Comparison of ENCODE assay signal across 19 mouse cellular contexts in the genomic region with DNA sequence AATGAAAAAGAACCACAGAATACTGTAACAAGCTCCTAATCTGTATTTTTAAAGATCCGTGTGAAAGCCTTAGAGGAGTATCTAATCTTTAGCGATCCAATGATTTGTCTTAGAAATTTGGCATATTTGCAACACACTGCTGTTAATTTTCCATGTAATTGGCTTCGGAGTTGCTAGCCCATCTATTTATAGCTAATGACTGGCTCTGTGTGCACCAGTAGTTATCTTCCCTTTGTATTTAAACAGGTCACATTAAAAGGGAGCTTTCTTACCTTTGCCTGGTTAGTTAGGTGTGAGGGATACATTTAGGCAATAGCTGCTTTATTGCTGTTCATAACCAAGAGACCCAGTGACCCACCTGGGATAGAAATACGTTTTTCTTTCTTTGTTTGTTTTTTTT.
"Had no signal": no experiment of that assay in that cellular context is flagged by ENCODE, and none has a peak within 500 bp of the region (broad histone marks: within the 10 kb centered on the region; RNA-seq: fewer than 3 reads in every experiment).

No protein-coding gene starts in this region.

- H3K4me1 ChIP-seq: limb, embryonic 12.5 days; limb, embryonic 15.5 days; midbrain, embryonic 13.5 days; neural tube, embryonic 12.5 days had no signal

- H3K9me3 ChIP-seq: limb, embryonic 12.5 days; limb, embryonic 15.5 days; midbrain, embryonic 13.5 days; neural tube, embryonic 12.5 days had no signal

- DNase-seq: kidney, adult 9 months; kidney, postnatal 14 days; kidney, postnatal 4 days; left cerebral cortex, postnatal 4 days; liver, postnatal 0 days; retina, postnatal 1 day; right cerebral cortex, postnatal 25 days; thymus, adult 18-20 months; thymus, postnatal 36 days had no signal

- H3K36me3 ChIP-seq: limb, embryonic 12.5 days; limb, embryonic 15.5 days; midbrain, embryonic 13.5 days; neural tube, embryonic 12.5 days had no signal

- H3K4me3 ChIP-seq: limb, embryonic 12.5 days; limb, embryonic 15.5 days; midbrain, embryonic 13.5 days; neural tube, embryonic 12.5 days had no signal

- ATAC-seq: liver, postnatal 0 days; lung, postnatal 0 days; midbrain, embryonic 13.5 days; midbrain, embryonic 16.5 days had no signal

- H3K27me3 ChIP-seq: limb, embryonic 12.5 days; limb, embryonic 15.5 days; midbrain, embryonic 13.5 days; neural tube, embryonic 12.5 days had no signal

- H3K9ac ChIP-seq: limb, embryonic 12.5 days; limb, embryonic 15.5 days; liver, embryonic 14.5 days; liver, postnatal 0 days; lung, embryonic 14.5 days; midbrain, embryonic 13.5 days; neural tube, embryonic 12.5 days had no signal

- H3K4me2 ChIP-seq: limb, embryonic 12.5 days; limb, embryonic 15.5 days; liver, embryonic 11.5 days; midbrain, embryonic 13.5 days; neural tube, embryonic 12.5 days had no signal

- H3K27ac ChIP-seq: limb, embryonic 12.5 days; limb, embryonic 15.5 days; liver, embryonic 14.5 days; macrophage; midbrain, embryonic 13.5 days; neural tube, embryonic 12.5 days had no signal
